Mouse (Mus musculus) midbrain, embryonic 14.5 days (tissue): ENCODE measurements around the gene Sept8. TPM values are rescaled to one million over a fixed set of nuclear protein-coding genes. Genes with fewer than 3 reads are reported as not detected.
A peak's percentile ranks its signal among the peaks of the same experiment; 100 is the strongest.

Experiments
- ATAC-seq: fragments of 200-750 bp; cut with Nextera tagmentation; 2 replicates; pipeline ENCODE4 v1.8.0; 2017; ENCODE audit warnings: moderate number of reproducible peaks, moderate library complexity; ENCODE audit not compliant: low FRiP score, low TSS enrichment
- DNase-seq: peaks from one replicate; pipeline ENCODE4 v3.0.0-alpha.2; 2015
- H3K27ac ChIP-seq: fragments of 300-500 bp; sonication (generic); replicated peaks from 2 replicates; pipeline ENCODE4 v1.5.1; 2014; ENCODE audit warnings: mild to moderate bottlenecking, low read depth, low read length, moderate library complexity
- H3K27me3 ChIP-seq: fragments of 300-500 bp; sonication (generic); 2 replicates; pipeline ENCODE4 v1.6.1; 2014; ENCODE audit warnings: low read length, control low read depth, mixed read lengths; ENCODE audit not compliant: control insufficient read depth, insufficient read depth
- H3K36me3 ChIP-seq: fragments of 300-500 bp; sonication (generic); 2 replicates; pipeline ENCODE4 v1.6.1; 2014; ENCODE audit warnings: low read length, control low read depth; ENCODE audit not compliant: control insufficient read depth, insufficient read depth
- H3K4me1 ChIP-seq: fragments of 300-500 bp; sonication (generic); 2 replicates; pipeline ENCODE4 v1.6.1; 2014; ENCODE audit warnings: mild to moderate bottlenecking, antibody characterized with exemption, low read length, control low read depth; ENCODE audit not compliant: control insufficient read depth, insufficient read depth
- H3K4me2 ChIP-seq: fragments of 300-500 bp; sonication (generic); 2 replicates; pipeline ENCODE4 v1.6.1; 2014; ENCODE audit warnings: mild to moderate bottlenecking, low read length, moderate library complexity
- H3K4me3 ChIP-seq: fragments of 300-500 bp; sonication (generic); replicated peaks from 2 replicates; pipeline ENCODE4 v1.5.1; 2014; ENCODE audit warnings: low read depth, low read length
- H3K9ac ChIP-seq: fragments of 300-500 bp; sonication (generic); replicated peaks from 2 replicates; pipeline ENCODE4 v1.6.1; 2014; ENCODE audit warnings: mild to moderate bottlenecking, low read length, moderate library complexity
- H3K9me3 ChIP-seq: fragments of 300-500 bp; sonication (generic); 2 replicates; pipeline ENCODE4 v1.6.1; 2016; ENCODE audit warnings: low read length, control low read depth, mixed read lengths; ENCODE audit not compliant: control insufficient read depth
- WGBS: fragments of 180-500 bp; shearing (Covaris S2); extraction: QIAGEN DNeasy Blood & Tissue Kit; methylation state at CpG from one replicate; pipeline ENCODE4 v1.1.7; 2014; 5-methylcytosine and 5-hydroxymethylcytosine counted together
- polyA plus RNA-seq: library from polyadenylated mRNA; unstranded; fragments of >200 nt; fragmentation: Nextera tagmentation; extraction: Ambion mirVana; gene quantifications from 2 replicates; pipeline ENCODE4 v1.2.1, GENCODE M21; 2014

The Sept8 gene
- polyA plus RNA-seq, 1 experiment from 2014 or later = 16.5 TPM

DNA sequence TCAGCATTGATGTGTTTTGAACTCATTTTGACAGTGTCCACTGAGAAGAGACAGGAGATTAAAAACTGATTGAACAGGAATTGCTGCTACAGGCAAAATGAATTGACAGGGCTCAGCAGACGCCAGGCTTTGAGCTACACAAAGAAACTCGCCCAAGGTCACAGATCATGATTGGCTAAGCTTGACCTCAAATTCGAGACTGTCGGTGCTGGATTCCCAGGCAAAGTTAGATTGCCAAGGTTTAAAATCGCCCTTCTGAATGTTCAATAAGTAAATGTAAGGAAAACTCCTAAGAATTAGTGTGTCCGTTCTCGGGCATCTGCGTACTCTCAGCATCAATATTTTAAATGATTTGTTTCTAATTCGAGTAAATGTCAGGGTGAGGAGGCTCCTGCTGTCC, 29.6 kb upstream of the Sept8 start:
- ATAC-seq (no peak), DNase-seq (no peak)
- 41% methylated on average over 9 of the region's 9 CpGs for WGBS
- Histone ChIP-seq H3K4me2 (no peak overlapping the region), H3K4me3 (no peak overlapping the region), H3K9me3 (no peaks in the 10 kb centered on the region), H3K36me3 (no peaks in the 10 kb centered on the region), H3K4me1 (peaks cover 10% of the 10 kb centered on the region; the same call in 1 of the 2 replicates), H3K27ac (no peak overlapping the region), H3K9ac (no peak overlapping the region), H3K27me3 (peaks cover 48% of the 10 kb centered on the region)

- Histone ChIP-seq H3K9me3 (no peaks in the 10 kb centered on the region), H3K4me2 (no peak overlapping the region), H3K4me3 (no peak overlapping the region), H3K9ac (0 out of 2 replicates have a peak overlapping the region, but pooled peaks have one; percentile 1), H3K27ac (no peak overlapping the region), H3K27me3 (peaks cover 35% of the 10 kb centered on the region), H3K36me3 (no peaks in the 10 kb centered on the region), H3K4me1 (peaks cover 7% of the 10 kb centered on the region; the same call in 1 of the 2 replicates)
- DNase-seq (peak; percentile 66), ATAC-seq (no peak)
- 1% methylated on average over 8 of the region's 8 CpGs for WGBS
These were observed 27.1 kb upstream of the Sept8 start for GRCm38 (mm10) chr11:53491954-53492401.

DNA sequence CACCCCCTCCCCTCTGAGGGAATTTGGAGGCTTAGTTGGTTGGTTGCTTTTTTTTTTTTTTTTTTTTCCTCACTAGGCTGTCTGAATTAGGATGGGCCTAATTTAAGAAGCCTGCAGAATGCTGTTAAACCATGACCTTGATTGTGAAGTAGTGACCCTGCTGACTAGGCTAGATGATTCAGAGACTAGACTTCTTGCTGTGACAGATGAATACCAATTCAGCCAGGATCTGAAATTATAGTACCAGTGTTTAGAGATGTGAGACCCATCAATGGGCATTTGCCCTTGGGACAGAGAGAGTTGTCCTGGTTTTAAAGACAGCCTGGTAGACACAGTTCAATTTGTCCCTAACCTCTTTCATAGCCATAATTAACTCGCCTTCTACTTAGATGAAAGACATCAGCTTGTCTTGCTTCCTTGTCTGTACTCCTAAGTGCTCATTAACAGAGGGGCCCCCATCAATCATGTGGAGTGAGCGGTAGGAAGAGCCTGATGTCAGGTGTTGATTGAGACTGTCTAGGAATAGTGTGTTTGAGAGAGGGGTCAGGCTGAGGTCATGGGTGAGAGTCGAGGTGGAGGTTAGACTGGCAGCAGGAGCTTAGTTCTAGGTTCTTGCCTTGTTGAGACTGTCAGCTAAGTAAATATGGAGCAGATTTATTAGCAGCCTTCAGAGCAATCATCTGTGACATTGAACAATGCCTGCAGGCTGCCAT, 25.7 kb upstream of the Sept8 start:
- H3K27me3 ChIP-seq = peaks cover 27% of the 10 kb centered on the region
- 30% methylated on average over 3 of the region's 3 CpGs for WGBS
- ATAC-seq = no peak

DNA sequence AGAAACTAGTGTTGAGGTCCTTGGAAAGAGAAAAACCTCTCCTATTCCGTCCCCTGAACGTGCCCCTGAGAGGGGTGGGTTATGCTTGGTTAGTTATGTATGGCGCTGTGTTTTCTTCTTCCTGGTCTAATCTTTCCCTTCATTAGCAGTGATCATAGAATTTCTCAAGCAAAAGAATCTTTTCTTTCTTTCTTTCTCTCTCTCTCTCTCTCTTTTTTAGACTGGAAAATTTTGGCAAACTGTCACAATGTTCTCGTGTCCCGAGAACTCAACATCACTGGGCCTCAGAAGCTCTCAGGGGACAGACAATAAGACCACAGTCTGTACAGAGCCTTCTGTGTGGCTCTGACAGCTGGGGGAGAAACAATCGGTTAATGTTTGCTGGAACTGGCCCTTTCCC, 23.6 kb upstream of the Sept8 start:
- no peaks in the 10 kb centered on the region for H3K36me3 ChIP-seq
- no peak overlapping the region for H3K27ac ChIP-seq
- ATAC-seq = no peak
- no peaks in the 10 kb centered on the region for H3K9me3 ChIP-seq
- no peak overlapping the region for H3K4me2 ChIP-seq
- 8% methylated on average over 6 of the region's 6 CpGs for WGBS
- no peak overlapping the region for H3K9ac ChIP-seq
- peaks cover 18% of the 10 kb centered on the region; the same call in 1 of the 2 replicates for H3K27me3 ChIP-seq
- DNase-seq = peak; percentile 40
- no peak overlapping the region for H3K4me3 ChIP-seq
- H3K4me1 ChIP-seq = no peaks in the 10 kb centered on the region

More for the DNA sequence above, 25.7 kb upstream of the Sept8 start:
- Histone ChIP-seq H3K4me2 (no peak overlapping the region), H3K9me3 (no peaks in the 10 kb centered on the region), H3K27ac (no peak overlapping the region), H3K4me1 (no peaks in the 10 kb centered on the region), H3K9ac (no peak overlapping the region), H3K36me3 (no peaks in the 10 kb centered on the region), H3K4me3 (no peak overlapping the region)
- no peak for DNase-seq

DNA sequence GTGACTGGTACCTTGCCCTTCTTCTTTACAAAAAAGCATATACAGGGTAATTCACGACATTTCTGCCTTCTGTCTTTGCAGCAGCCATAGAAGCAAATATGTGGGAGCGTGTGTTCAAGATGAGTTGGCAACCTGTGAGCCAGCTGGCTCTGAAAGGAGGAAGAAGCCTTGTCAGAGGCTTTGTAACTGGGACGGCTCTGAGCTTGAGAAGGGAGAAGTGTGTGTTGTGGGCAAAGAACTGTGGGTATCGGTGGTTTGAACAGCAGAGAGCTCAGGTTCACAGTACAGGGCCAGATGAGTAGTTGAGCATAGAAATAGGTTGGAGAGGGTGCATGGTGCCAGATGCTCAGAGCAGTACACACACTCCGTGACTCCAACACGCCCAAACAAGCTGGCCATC, 22.1 kb upstream of the Sept8 start:
- no peak overlapping the region for H3K9ac ChIP-seq
- no peak overlapping the region for H3K4me3 ChIP-seq
- H3K4me2 ChIP-seq = no peak overlapping the region
- H3K9me3 ChIP-seq = no peaks in the 10 kb centered on the region
- no peak for ATAC-seq
- no peak overlapping the region for H3K27ac ChIP-seq
- 79% methylated on average over 6 of the region's 6 CpGs for WGBS
- no peaks in the 10 kb centered on the region for H3K4me1 ChIP-seq
- H3K36me3 ChIP-seq = no peaks in the 10 kb centered on the region
- peaks cover 14% of the 10 kb centered on the region; the same call in 1 of the 2 replicates for H3K27me3 ChIP-seq
- DNase-seq = no peak

- Histone ChIP-seq H3K36me3 (no peaks in the 10 kb centered on the region), H3K4me2 (no peak overlapping the region), H3K27ac (no peak overlapping the region), H3K4me3 (no peak overlapping the region), H3K27me3 (peaks cover 11% of the 10 kb centered on the region; the same call in 1 of the 2 replicates), H3K4me1 (no peaks in the 10 kb centered on the region), H3K9ac (no peak overlapping the region), H3K9me3 (no peaks in the 10 kb centered on the region)
- ATAC-seq (no peak), DNase-seq (no peak)
- 11% methylated on average over 11 of the region's 11 CpGs for WGBS
These were observed 18.5 kb upstream of the Sept8 start for GRCm38 (mm10) chr11:53500569-53500968.

DNA sequence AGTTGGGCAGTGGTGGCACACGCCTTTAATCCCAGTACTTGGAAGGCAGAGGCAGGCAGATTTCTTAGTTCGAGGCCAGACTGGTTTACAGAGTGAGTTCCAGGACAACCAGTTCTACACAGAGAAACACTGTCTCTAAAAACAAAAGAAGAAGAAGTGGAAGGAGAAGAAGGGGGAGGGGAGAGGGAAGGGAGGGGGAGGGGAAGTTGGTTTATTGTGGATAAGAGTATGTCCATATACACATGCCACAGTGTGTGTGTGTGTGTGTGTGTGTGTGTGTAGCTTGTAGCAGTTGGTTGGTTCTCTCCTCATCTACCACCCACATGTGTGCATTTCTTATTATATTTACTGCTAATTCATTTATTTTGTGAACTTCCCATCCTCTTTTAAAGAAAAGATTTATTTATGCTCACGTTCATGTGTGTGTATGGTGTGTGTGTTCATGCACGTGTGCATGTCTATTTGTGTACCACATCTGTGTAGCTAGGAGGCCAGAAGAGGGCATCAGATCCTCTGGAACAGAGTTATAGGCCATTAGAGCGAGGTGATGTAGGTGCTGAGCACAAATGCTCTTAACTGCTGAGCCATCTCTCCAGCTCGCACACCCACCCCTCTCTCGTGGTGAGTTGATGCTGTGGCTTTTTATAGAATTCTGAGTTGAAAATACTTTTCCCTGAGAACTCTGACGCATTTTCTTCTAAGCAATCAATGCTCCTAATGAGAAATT, 16.9 kb upstream of the Sept8 start:
- Histone ChIP-seq H3K27ac (no peak overlapping the region), H3K9me3 (no peaks in the 10 kb centered on the region), H3K4me3 (no peak overlapping the region), H3K4me1 (no peaks in the 10 kb centered on the region), H3K4me2 (no peak overlapping the region), H3K9ac (no peak overlapping the region), H3K36me3 (no peaks in the 10 kb centered on the region), H3K27me3 (peaks cover 4% of the 10 kb centered on the region; the same call in 1 of the 2 replicates)
- WGBS = 82% methylated on average over 8 of the region's 8 CpGs
- no peak for DNase-seq
- ATAC-seq = no peak

- Histone ChIP-seq H3K9ac (no peak overlapping the region), H3K4me1 (no peaks in the 10 kb centered on the region)
- no peak for ATAC-seq
These were observed 15.3 kb upstream of the Sept8 start for GRCm38 (mm10) chr11:53503738-53504137.

More at GRCm38 (mm10) chr11:53503738-53504137, 15.3 kb upstream of the Sept8 start:
- 89% methylated on average over 5 of the region's 5 CpGs for WGBS
- Histone ChIP-seq H3K4me2 (no peak overlapping the region), H3K27me3 (no peaks in the 10 kb centered on the region; the same call in 1 of the 2 replicates), H3K27ac (no peak overlapping the region), H3K36me3 (no peaks in the 10 kb centered on the region), H3K4me3 (no peak overlapping the region), H3K9me3 (no peaks in the 10 kb centered on the region)
- no peak for DNase-seq
